Mouse (Mus musculus) urinary bladder, adult 2 months (tissue): ENCODE data around the gene C9orf72. TPM values are rescaled to one million over a fixed set of nuclear protein-coding genes. Genes with fewer than 3 reads are reported as not detected.
"Not testable (repeated sequence)": the region's sequence is repeated elsewhere in the genome, so short reads cannot be mapped to it uniquely, and the experiment has no call there.

Experiments used
- DNase-seq: peaks from one replicate; pipeline ENCODE4 v3.0.0; 2022; ENCODE audit warnings: low spot score
- polyA plus RNA-seq: library from polyadenylated mRNA; depleted of rRNA; stranded (reverse); fragments of >200 nt; gene quantifications from 2 replicates; pipeline ENCODE4 v1.2.3, GENCODE M21; 2012; rRNA removed

The C9orf72 gene
- 14.7 and 15.9 TPM in 2 replicates for polyA plus RNA-seq

DNA sequence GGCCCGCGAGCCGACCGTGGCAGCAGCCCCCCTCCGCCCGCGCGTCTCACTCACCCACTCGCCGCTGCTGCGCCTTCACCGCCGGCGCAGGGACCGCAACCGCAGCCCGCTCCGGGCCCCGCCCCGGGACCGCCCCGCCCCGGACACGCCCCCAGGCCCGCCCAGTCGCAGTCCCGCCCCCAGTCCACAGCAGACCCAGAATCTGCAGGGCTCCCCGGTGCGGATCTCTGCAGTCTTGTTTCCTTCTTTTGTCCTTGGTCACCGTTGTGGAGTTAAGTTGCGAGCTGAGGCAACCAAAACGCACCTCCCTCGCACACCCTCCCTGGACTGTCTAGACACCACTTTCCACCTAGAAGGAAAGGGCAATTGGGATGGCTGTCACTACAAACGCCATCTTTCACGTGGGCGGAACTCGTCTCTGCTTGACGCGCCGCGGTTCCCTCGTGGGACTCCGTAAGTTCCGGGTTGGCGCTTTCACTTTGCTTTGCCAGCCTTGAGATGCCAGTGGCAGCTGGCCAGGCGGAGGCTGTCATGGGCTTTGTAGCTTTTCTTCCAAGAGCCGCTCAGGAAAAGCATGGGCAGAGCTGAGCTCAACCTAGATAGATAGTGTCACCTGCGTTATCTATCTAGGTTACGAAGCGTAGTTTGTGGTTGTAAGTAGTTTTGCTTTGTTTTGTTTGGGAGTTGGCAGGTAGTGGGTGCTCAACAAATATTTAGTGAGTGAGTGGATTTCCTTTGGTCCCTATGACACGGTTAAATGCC, at the start of gene C9orf72:
TSS of gene C9orf72 (minus strand) at position 442 of the 762 bp plus-strand sequence.
- DNase-seq = peak; percentile 87

GRCm38 (mm10) chr4:35259006-35259405, 33.0 kb upstream of the C9orf72 start:
- DNase-seq = no peak

- no peak for DNase-seq
Observed at GRCm38 (mm10) chr4:35244023-35244422, 18.0 kb upstream of the C9orf72 start.

- no peak for DNase-seq
Observed at GRCm38 (mm10) chr4:35241735-35242134, 15.8 kb upstream of the C9orf72 start.

GRCm38 (mm10) chr4:35238696-35239095, 12.7 kb upstream of the C9orf72 start:
- no peak for DNase-seq

- not testable (repeated sequence) for DNase-seq
Observed at GRCm38 (mm10) chr4:35238240-35238639, 12.3 kb upstream of the C9orf72 start.

DNA sequence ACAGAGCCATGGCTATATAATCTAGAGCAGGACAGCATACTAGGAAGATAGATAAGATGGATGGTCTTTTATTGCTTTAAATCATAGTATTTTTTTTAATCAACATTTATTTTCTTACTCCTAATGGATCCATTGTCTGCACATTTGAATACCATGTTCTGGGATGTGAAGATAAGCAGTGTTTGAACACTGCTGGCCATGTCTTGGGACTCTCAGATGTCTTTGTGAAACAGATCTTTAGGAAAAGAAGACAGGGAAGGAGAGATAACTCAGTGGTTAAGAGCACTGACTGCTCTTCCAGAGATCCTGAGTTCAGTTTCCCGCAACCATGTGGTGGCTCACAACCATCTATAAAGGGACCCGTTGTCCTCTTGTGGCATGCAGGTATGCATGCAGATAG, 10.3 kb upstream of the C9orf72 start:
- DNase-seq = no peak

- no peak for DNase-seq
Observed at GRCm38 (mm10) chr4:35228260-35228659, 2.3 kb upstream of the C9orf72 start.

GRCm38 (mm10) chr4:35226496-35226992, 569 bp upstream of the C9orf72 start:
- no peak for DNase-seq

- no peak for DNase-seq
Observed at GRCm38 (mm10) chr4:35225141-35225733, 738 bp downstream of the C9orf72 start.

DNA sequence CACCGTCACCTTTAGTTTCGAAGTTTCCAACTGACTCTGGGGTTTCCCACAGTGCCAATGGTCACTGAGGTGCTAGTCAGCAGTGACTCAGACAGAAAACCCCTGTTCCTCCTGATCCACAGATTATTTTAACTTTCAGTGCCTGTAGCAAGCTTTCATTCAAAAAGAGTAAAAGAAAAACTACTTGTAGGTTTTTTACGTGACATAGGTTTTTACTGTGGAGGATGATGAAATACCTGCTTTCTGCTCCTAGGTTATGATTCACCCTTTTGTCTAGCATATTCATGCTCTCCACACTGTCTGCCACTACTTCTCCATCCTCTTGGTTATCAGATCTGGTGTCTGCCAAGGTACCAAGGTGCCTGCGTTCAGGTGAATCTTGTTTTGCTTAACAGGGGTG, 1.9 kb downstream of the C9orf72 start:
- no peak for DNase-seq

DNA sequence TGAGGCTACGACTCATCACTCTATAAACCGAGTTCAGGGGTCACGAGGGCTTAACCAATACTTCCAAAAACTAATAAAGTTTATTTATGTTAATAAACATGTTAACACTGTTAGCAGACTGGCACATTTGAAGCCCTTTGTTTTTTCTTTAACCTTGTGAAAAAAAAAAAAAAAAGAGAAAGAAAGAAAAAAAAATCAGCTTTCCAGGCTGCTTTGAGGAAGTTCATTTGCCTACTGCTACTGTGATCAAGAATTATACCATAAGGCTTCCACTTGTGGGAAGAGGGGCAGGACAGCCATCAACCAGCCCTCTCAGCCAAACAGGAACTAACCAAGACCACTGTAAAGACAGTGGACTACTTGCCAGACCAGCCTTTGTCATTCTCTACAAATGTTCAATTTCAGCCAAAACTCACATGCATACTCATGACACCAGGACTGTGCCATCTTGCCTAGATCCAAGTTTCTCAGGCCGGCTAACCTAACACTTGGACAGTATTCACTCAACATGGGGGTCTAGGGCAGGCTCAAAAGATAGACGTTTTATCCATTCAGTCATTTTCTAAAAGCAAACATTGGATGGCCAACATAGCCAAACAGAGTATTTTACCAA, 2.5 kb downstream of the C9orf72 start:
- DNase-seq = no peak

DNA sequence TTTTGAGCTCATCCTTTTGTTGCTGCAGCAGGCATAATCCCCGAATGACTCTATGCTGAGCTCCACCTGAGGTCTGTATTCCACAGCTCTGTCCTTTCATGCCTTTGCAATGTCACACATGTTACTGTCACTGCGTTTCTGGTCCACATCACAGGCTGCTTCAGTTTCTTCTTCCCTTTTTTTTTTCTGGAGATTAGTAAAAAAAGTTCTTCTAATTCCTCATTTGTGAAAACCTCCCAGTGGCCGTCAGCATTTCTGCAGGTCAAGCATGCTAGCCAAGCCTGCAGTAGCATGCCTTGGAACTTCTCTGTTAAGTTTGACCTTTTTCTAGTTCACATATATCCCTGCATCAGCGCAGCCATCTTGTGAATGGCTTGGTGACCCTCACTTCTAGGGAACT, 4.1 kb downstream of the C9orf72 start:
- no peak for DNase-seq

- DNase-seq = no peak
Observed at GRCm38 (mm10) chr4:35221131-35221530, 4.8 kb downstream of the C9orf72 start.

DNA sequence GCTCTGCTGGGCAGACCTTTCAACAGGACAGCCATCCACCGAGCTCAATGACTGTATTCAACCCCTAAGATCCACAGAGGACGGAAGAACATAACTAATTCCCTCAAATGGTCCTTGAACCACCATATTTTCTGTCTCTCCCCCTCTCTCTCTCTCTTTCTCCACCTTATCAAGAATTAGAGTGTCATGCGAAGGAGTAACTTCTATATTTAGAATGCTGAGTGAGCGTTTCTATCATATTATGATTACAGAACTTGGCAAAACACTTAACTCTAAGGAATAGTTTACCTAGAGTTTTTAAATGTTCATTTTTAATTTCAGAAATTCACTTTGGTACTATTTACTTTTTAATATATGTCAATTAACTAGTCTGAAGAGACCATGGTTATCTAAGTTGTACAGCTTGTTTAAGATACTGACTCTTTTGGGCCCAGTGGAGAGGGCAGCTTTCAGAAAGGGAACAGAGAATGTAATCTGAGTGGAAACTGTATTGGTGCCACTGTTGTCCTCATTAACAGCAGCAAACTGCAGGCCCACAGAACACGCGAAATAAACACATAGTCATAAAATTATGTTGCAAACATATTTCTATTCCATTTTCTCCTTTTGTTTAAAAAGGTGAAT, 5.8 kb downstream of the C9orf72 start:
- no peak for DNase-seq

GRCm38 (mm10) chr4:35204659-35205058, 21.3 kb downstream of the C9orf72 start:
- no peak for DNase-seq

- DNase-seq = no peak
Observed at GRCm38 (mm10) chr4:35203724-35204123, 22.3 kb downstream of the C9orf72 start.

- no peak for DNase-seq
Observed at GRCm38 (mm10) chr4:35201700-35202099, 24.3 kb downstream of the C9orf72 start.

DNA sequence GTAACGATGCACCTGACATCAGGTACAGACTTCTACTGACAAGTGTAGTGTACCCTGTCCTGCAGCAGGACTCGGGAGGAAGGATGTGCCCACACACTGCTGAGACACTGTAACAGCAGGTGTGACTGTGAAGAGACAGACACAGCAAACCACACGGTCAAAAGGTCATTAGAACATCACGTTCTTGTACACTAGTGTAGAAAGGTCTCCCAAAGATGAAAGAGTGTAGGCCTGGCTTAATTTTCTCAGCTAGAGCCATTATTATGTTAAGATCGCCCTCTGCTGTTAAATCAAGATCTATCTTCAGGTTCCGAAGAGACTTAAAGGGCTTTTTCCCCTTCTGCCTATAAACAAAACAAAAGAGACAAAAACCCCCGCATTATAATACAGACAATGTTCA, 33.2 kb downstream of the C9orf72 start:
- DNase-seq = no peak

DNA sequence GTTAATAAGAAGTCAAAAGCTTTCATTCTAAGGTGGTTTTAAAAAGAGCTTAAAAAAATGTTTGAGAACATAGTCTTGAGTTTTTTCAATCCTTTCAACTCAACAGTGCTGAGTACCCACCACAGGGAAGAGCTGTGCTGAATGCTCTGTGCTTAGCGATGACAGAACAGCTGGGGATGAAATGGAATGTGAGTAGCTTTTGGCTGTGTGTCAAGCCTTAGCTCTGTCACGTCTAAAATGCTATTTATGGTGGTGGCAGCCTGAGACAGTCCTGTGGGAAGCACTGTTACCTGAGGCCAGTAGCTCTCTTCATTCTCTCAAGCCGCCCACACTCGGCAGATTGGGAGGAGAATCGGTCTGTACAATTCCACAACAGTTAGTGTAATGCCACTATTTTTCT, 36.2 kb downstream of the C9orf72 start:
- no peak for DNase-seq

DNA sequence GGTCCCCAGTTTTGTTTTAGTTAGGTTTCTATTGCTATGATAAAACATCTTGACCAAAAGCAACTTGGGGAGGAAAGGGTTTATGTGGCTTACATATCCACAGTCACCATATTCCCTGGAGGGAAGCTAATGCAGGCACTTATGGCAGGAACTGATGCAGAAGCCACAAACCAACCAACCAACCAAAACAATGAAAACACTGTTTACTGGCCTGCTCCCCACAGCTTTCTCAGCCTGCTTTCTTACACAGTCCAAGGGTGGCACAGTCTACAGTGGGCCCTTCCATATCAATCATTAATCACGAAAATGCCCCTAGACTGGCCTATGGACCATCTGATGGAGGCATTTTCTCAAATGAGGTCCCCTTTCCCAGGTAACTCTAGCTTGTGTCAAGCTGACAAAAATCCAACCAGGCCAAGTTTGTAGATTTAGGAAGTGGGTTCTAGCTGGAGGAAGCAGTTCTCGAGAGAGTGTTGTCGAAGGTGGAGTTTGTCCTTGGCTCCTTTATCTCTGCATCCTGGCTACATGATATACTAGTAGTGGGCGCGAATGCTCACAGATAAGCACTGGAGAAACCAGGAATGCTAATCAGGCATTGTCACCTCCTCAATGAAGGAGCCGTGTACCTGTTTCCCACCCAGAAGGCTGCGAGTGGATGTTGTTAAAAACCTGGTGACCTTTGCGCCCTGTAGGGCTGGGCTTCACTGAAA, 38.2 kb downstream of the C9orf72 start:
- no peak for DNase-seq
